In genomic region chr6:112925234-112925975, GRCm38 (mm10) we compare ENCODE assay signal across 9 mouse cellular contexts. TPM values are rescaled to one million over a fixed set of nuclear protein-coding genes. Genes with fewer than 3 reads are reported as not detected.
DNase-seq lines count a peak whose midpoint lies in the region; ATAC-seq and TF ChIP-seq lines count a peak whose summit lies in the region.
"Had no signal": no experiment of that assay in that cellular context is flagged by ENCODE, and none has a peak within 500 bp of the region (broad histone marks: within the 10 kb centered on the region; RNA-seq: fewer than 3 reads in every experiment).

No protein-coding gene starts in this region.

- H3K27me3 ChIP-seq in cerebellum, adult 2 months (ENCODE audit: control insufficient read depth, insufficient read depth, low read length), result no peaks in the 10 kb centered on the region
- no peaks in the 10 kb centered on the region for H3K27me3 ChIP-seq in hindbrain, embryonic 15.5 days
- H3K27me3 ChIP-seq: megakaryocyte, embryonic 14.5 days had no signal

- no peak overlapping the region for H3K9ac ChIP-seq in hindbrain, embryonic 15.5 days

- H3K4me2 ChIP-seq in hindbrain, embryonic 15.5 days, result no peak overlapping the region

- no peak for TF ChIP-seq POLR2A in cerebellum, adult 2 months (IDR thresholded peaks at IDR 0.05; ENCODE audit: borderline replicate concordance, insufficient read depth, low read length)

- H3K9me3 ChIP-seq in hindbrain, embryonic 15.5 days, result no peaks in the 10 kb centered on the region

- peak overlapping the region; percentile 13 for H3K4me3 ChIP-seq in cerebellum, adult 2 months (replicated peaks; ENCODE audit: insufficient read depth, low read depth, low read length)
- no peak overlapping the region for H3K4me3 ChIP-seq in hindbrain, embryonic 15.5 days
- H3K4me3 ChIP-seq: megakaryocyte, embryonic 14.5 days had no signal

- H3K36me3 ChIP-seq in hindbrain, embryonic 15.5 days, result no peaks in the 10 kb centered on the region

- 0 out of 2 replicates have a peak overlapping the region, but pooled peaks have one; percentile 41 for H3K27ac ChIP-seq in cerebellum, adult 2 months (ENCODE audit: insufficient read depth, low read length)
- H3K27ac ChIP-seq in hindbrain, embryonic 15.5 days (replicated peaks), result peak overlapping the region; percentile 37; the same call in 1 of the 2 replicates

- ATAC-seq in hindbrain, embryonic 15.5 days (ENCODE audit: low FRiP score, low read depth), result no peak

- peak; percentile 25 for DNase-seq in gastrocnemius, postnatal 14 days
- no peak for DNase-seq in gastrocnemius, adult 8-10 months (ENCODE audit: low spot score in 2 of 2)
- DNase-seq in 3T3-L1 (ENCODE audit: low read depth, low spot score), result peak; percentile 73
- peak; percentile 57 to 60 for DNase-seq in cerebellum, adult 2 months
- DNase-seq in right cerebral cortex, postnatal 36 days (ENCODE audit: low spot score in 2 of 2), result peak; percentile 36 to 56
- DNase-seq in kidney, postnatal 25 days, result no peak
- no peak for DNase-seq in ovary, postnatal 10 days (ENCODE audit: low spot score)

- intact Hi-C loops in gastrocnemius, postnatal 14 days (cut with DNase I; ENCODE audit: low total_unique reads), result no loop called here

- no peak for TF ChIP-seq CTCF in cerebellum, adult 2 months (IDR thresholded peaks at IDR 0.05; ENCODE audit: borderline replicate concordance, insufficient read depth, low read depth, low read length)

- WGBS in cerebellum, adult 2 months, result 14% methylated on average over 11 of the region's 11 CpGs
- WGBS in hindbrain, embryonic 15.5 days, result 58% methylated on average over 11 of the region's 11 CpGs

- H3K4me1 ChIP-seq in cerebellum, adult 2 months (ENCODE audit: control insufficient read depth, insufficient read depth, low read length), result peaks cover 64% of the 10 kb centered on the region
- H3K4me1 ChIP-seq in hindbrain, embryonic 15.5 days (replicated peaks), result peaks cover 81% of the 10 kb centered on the region

RNA-seq across cellular contexts. Expression of gene Srgap3, which starts 21.7 kb away (rescaled TPM):
- 1 to 10 TPM; 4.1 to 5.0 TPM for total RNA-seq in gastrocnemius, postnatal 14 days (2021)
- total RNA-seq in gastrocnemius, adult 8-10 months (2022), result under 1 TPM; 0.27 to 0.67 (median 0.48) TPM
- polyA plus RNA-seq in cerebellum, adult 2 months (2012; rRNA removed), result 99.2 and 101 TPM in 2 replicates
- polyA plus RNA-seq in hindbrain, embryonic 15.5 days (2015; fragmentation: Nextera tagmentation; extraction: Ambion mirVana), result 30.5 and 36.8 TPM in 2 replicates

Comparison
In these comparisons a context has a peak if more than half of its experiments do, and no peak if none do; other contexts are left out.
1. DNase-seq: peak in gastrocnemius, postnatal 14 days (single experiment), 3T3-L1 (single experiment), cerebellum, adult 2 months (2 of 2) and right cerebral cortex, postnatal 36 days (2 of 2); none in gastrocnemius, adult 8-10 months (0 of 2), kidney, postnatal 25 days (0 of 2) and ovary, postnatal 10 days (single experiment).